Mouse (Mus musculus): ENCODE measurements around the gene Dynlrb2. TPM values are rescaled to one million over a fixed set of nuclear protein-coding genes. Genes with fewer than 3 reads are reported as not detected.

Gene Dynlrb2
- total RNA-seq, 2 experiments from 2014 or later = 1.3 to 3.6 TPM

- H3K4me3 ChIP-seq = no peak overlapping the region
- DNase-seq (ENCODE audit: extremely low spot score in 1 of 2, low spot score in 2 of 2) = no peak
- intact Hi-C loops (cut with DNase I) = no loop called here
- no peak overlapping the region for H3K27ac ChIP-seq
- no peak for TF ChIP-seq CTCF (IDR thresholded peaks at IDR 0.05)
These were observed 3.9 kb downstream of the Dynlrb2 start for GRCm38 (mm10) chr8:116508721-116509120.

GRCm38 (mm10) chr8:116509247-116509646 is 4.5 kb downstream of the Dynlrb2 start:
- no peak overlapping the region for H3K27ac ChIP-seq
- intact Hi-C loops (cut with DNase I) = no loop called here
- no peak for TF ChIP-seq CTCF (IDR thresholded peaks at IDR 0.05)
- DNase-seq (ENCODE audit: extremely low spot score in 1 of 2, low spot score in 2 of 2) = no peak
- H3K4me3 ChIP-seq = no peak overlapping the region

DNA sequence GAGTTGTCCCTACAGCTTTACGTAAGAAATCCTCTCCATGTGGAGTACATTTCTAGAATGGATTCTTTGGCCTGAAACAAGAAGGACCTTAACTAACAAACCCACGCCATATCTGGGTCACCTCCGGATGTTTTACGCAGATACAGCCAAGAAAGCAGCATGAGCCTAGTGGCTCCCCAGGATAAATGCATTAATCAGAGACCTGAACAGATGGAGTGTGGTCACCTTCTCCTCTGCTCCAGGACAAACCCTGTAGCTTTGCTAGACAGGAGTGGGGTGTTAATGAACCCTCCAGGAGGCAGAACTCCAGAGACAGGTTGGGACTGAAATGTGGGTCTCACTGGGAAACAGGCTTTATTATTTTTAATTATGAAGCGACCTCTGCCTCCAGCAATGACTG is 14.9 kb downstream of the Dynlrb2 start:
- Histone ChIP-seq H3K27ac (no peak overlapping the region), H3K4me3 (no peak overlapping the region)
- no peak for DNase-seq (ENCODE audit: extremely low spot score in 1 of 2, low spot score in 2 of 2)
- intact Hi-C loops (cut with DNase I) = no loop called here
- TF ChIP-seq CTCF (IDR thresholded peaks at IDR 0.05) = no peak

DNA sequence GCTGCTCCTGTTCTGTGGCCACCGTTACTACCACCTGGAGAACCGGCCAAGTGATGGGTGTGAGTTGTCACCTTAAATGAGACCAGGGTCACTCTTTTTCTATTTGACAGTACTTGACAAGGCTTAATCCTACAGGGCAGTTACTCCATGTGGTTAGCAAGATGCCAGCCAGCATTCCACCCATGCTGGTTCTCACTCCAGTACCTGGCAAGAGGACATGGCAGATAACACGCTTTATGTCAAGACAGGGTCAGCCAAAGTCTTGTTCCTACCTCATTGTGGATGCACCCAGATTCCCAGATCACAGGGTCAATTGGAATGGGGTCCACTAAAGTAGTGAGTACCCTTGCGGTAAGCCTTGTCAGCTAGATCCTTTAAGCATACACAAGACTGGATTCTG is 16.4 kb downstream of the Dynlrb2 start:
- no peak for DNase-seq (ENCODE audit: extremely low spot score in 1 of 2, low spot score in 2 of 2)
- Histone ChIP-seq H3K27ac (no peak overlapping the region), H3K4me3 (no peak overlapping the region)
- no peak for TF ChIP-seq CTCF (IDR thresholded peaks at IDR 0.05)
- intact Hi-C loops (cut with DNase I) = no loop called here

GRCm38 (mm10) chr8:116521641-116522040 is 16.9 kb downstream of the Dynlrb2 start:
- Histone ChIP-seq H3K27ac (no peak overlapping the region), H3K4me3 (no peak overlapping the region)
- TF ChIP-seq CTCF (IDR thresholded peaks at IDR 0.05) = no peak
- DNase-seq (ENCODE audit: extremely low spot score in 1 of 2, low spot score in 2 of 2) = no peak
- intact Hi-C loops (cut with DNase I) = no loop called here

GRCm38 (mm10) chr8:116522104-116522767 is 17.5 kb downstream of the Dynlrb2 start:
- DNase-seq (ENCODE audit: extremely low spot score in 1 of 2, low spot score in 2 of 2) = no peak
- no peak overlapping the region for H3K27ac ChIP-seq
- intact Hi-C loops (cut with DNase I) = no loop called here
- no peak overlapping the region for H3K4me3 ChIP-seq
- no peak for TF ChIP-seq CTCF (IDR thresholded peaks at IDR 0.05)

DNA sequence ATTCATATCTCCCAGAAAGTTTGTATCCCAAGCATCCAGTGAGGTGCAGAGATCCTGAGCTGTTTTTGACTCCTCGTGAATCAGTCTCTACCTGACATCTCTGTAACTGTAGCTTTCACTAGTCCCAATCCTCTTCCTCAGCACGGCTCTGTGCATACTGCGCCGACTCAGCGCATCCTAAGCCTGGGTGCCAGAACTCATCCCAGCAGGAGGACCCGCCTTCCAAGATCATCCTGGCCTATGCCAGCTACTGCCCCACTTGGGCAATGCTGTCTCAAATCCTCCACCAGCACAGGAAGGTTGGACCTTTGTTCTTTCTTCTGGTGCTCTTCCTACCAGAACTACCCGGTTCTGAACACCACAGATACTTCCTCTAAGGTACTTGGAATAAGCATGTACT is 20.1 kb downstream of the Dynlrb2 start:
- intact Hi-C loops (cut with DNase I) = no loop called here
- DNase-seq (ENCODE audit: extremely low spot score in 1 of 2, low spot score in 2 of 2) = no peak
- H3K27ac ChIP-seq = no peak overlapping the region
- H3K4me3 ChIP-seq = no peak overlapping the region
- no peak for TF ChIP-seq CTCF (IDR thresholded peaks at IDR 0.05)

GRCm38 (mm10) chr8:116528736-116529135 is 24.0 kb downstream of the Dynlrb2 start:
- no peak overlapping the region for H3K4me3 ChIP-seq

GRCm38 (mm10) chr8:116533081-116533480 is 28.3 kb downstream of the Dynlrb2 start:
- no peak overlapping the region for H3K27ac ChIP-seq
- intact Hi-C loops (cut with DNase I) = no loop called here

More at GRCm38 (mm10) chr8:116528736-116529135, 24.0 kb downstream of the Dynlrb2 start:
- intact Hi-C loops (cut with DNase I) = no loop called here
- no peak for DNase-seq (ENCODE audit: extremely low spot score in 1 of 2, low spot score in 2 of 2)
- no peak for TF ChIP-seq CTCF (IDR thresholded peaks at IDR 0.05)
- H3K27ac ChIP-seq = no peak overlapping the region

DNA sequence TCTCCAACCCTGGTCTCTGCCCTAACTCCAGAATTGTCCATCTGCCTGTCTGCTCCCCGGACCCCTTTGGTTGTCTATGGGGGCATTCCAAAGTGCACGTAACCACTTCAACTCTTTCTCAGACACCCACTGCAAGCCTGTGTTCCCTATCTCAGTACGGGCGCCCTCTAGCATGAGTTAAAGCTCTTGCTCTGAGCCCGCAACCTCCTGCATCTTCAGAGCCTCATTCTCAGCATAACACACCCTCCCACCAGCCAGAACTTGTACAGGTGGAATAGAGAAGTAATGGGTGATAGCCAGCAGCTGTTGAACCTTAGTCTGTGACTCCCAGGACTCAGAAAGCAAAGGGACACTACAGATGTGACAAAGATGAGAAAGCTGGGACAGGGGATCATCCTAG is 32.0 kb downstream of the Dynlrb2 start:
- no peak for TF ChIP-seq CTCF (IDR thresholded peaks at IDR 0.05)

More at GRCm38 (mm10) chr8:116533081-116533480, 28.3 kb downstream of the Dynlrb2 start:
- DNase-seq (ENCODE audit: extremely low spot score in 1 of 2, low spot score in 2 of 2) = no peak
- TF ChIP-seq CTCF (IDR thresholded peaks at IDR 0.05) = peak; percentile 2; the same call in 1 of the 2 replicates
- H3K4me3 ChIP-seq = no peak overlapping the region

DNA sequence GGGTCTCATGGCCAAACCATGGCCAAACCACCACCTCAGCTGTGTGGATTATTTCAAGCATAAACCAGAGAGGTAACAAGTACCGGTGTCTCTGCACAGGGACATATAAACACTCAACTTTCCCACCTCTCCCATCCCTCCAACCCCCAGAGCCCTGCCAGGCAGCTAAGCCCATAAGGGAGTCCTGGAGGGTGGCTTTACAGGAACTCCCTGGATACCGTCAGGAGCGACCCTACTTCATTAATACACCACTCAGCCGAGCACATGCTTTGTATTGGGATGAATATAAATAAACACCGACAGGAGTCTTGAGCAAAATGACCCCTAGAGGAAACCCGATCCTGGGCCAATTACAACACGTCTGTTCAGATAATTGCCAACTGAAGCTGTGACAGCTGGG is 34.0 kb downstream of the Dynlrb2 start:
- TF ChIP-seq CTCF (IDR thresholded peaks at IDR 0.05) = no peak
- intact Hi-C loops (cut with DNase I) = no loop called here
- Histone ChIP-seq H3K4me3 (no peak overlapping the region), H3K27ac (no peak overlapping the region)
- DNase-seq (ENCODE audit: extremely low spot score in 1 of 2, low spot score in 2 of 2) = no peak

More for the DNA sequence above, 32.0 kb downstream of the Dynlrb2 start:
- DNase-seq (ENCODE audit: extremely low spot score in 1 of 2, low spot score in 2 of 2) = no peak
- H3K4me3 ChIP-seq = no peak overlapping the region
- no peak overlapping the region for H3K27ac ChIP-seq
- intact Hi-C loops (cut with DNase I) = no loop called here

GRCm38 (mm10) chr8:116540136-116540535 is 35.4 kb downstream of the Dynlrb2 start:
- intact Hi-C loops (cut with DNase I) = no loop called here
- no peak for TF ChIP-seq CTCF (IDR thresholded peaks at IDR 0.05)
- H3K4me3 ChIP-seq = no peak overlapping the region
- no peak for DNase-seq (ENCODE audit: extremely low spot score in 1 of 2, low spot score in 2 of 2)
- no peak overlapping the region for H3K27ac ChIP-seq

DNA sequence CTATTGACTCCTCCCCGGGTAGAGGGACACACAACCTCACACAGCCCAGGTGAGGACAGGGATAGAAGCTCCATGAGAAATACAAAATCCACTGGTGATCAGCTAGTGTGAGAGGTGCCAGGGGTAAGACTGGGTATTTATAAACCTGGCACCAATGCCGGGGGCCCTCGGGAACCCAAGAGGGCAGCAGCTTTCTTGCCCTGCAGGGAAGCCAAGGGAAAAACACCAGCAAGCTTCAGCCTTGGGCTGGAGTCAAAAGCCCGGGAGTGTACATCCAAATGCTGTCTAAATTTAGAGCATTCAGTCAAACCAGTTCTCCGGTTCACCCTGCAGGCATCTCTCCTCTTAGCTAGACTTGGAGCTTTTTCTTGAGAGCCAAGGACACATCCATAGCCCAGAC is 38.1 kb downstream of the Dynlrb2 start:
- TF ChIP-seq CTCF (IDR thresholded peaks at IDR 0.05) = no peak
- no peak overlapping the region for H3K27ac ChIP-seq
- H3K4me3 ChIP-seq = no peak overlapping the region
- no peak for DNase-seq (ENCODE audit: extremely low spot score in 1 of 2, low spot score in 2 of 2)
- intact Hi-C loops (cut with DNase I) = no loop called here
